Mouse (Mus musculus) kidney, postnatal 25 days (tissue): ENCODE data around the gene Ergic1.

Experiments
- DNase-seq, 2 experiments: peaks; one replicate each; pipeline ENCODE4 v3.0.0; 2021; ENCODE audit warnings: mixed read lengths in 2 of 2

Gene Ergic1

DNA sequence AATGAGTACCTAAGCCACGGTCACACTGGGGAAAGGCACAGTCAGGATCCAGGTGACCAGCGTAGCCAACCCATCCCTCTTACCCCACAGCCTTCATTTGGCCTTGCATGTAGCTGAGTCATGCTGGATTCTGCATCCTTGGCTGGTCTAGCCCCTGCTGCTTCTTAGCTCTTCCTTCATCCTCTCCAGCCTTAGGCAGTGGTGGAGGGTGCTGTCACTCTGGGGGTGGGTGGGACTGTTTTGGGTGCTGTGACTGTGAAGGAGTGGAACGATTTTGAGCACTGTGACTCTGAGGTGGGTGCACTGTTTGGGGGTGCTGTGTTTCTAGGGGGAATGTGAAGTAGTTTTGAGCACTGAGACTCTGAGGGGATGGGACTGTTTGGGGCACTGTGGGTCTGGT, 67.6 kb downstream of the Ergic1 start:
- no peak for DNase-seq

- no peak for DNase-seq
Measured at GRCm38 (mm10) chr17:26631811-26632327, 70.6 kb downstream of the Ergic1 start.

- peak in 1 of 2 experiments; percentile 74 for DNase-seq
Measured at GRCm38 (mm10) chr17:26633186-26633585, 71.9 kb downstream of the Ergic1 start.

DNA sequence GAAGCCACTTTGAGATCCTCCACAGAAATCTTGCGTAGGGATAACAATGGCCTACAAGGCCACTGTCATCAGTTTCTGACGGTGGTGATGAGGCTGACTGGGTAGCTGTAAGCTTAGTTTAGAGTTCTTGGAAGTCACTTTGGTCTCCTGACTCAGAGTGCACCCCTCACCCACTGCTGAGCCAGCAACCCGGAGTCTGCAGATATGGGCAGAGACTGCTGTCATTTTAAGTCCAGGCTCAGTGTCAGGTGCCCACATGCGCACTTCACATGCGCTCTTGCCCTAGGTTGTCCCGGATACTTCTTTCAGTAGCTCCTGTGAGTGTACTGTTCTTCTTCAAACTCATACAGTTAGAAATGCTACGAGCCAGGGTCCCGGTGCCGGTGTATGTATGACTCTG, 72.6 kb downstream of the Ergic1 start:
- DNase-seq, result peak; percentile 35 to 72

DNA sequence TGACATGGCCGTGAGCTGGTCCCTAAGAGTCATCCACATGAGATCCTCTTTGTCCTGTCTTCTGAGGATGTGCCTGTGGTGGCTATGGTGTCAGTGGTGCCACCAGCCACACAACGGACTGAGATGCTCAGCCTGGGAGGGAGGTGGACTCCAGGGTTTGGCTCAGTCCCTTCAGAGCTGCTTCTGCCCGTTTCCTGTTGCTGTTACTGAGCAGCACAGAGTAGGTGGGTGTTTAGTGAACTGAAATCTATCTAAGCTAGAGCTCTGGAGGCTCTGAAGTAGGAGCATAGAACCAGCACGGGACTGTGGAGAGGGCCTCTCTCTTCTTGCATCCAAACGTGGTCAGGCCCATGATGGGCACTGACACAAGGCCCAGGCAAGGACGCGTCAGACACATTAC, 73.2 kb downstream of the Ergic1 start:
- no peak for DNase-seq

DNA sequence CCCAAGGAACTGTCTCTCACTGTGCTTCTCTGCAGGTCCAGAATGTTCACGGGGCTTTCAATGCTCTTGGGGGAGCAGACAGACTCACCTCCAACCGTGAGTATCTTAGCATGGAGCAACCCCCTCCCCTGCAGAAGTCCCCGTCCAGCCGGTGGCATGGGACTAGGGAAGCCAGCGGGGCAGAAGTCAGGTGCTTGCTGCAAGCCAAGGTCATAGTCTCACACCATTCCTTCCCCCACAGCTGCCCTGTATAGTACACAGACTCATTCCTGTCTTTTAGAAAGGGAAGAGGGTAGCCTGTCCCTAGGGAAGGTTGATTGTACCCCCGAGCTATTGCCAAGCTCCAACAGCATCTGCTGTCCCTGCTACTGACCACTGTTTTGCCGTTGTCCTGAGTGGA, 74.7 kb downstream of the Ergic1 start:
- DNase-seq, result no peak

- DNase-seq, result peak; percentile 82 to 93
Measured at GRCm38 (mm10) chr17:26637851-26638250, 76.6 kb downstream of the Ergic1 start.

- peak; percentile 91 to 94 for DNase-seq
Measured at GRCm38 (mm10) chr17:26638655-26639054, 77.4 kb downstream of the Ergic1 start.

- no peak for DNase-seq
Measured at GRCm38 (mm10) chr17:26639791-26640190, 78.5 kb downstream of the Ergic1 start.

- no peak for DNase-seq
Measured at GRCm38 (mm10) chr17:26640286-26640740, 79.0 kb downstream of the Ergic1 start.

DNA sequence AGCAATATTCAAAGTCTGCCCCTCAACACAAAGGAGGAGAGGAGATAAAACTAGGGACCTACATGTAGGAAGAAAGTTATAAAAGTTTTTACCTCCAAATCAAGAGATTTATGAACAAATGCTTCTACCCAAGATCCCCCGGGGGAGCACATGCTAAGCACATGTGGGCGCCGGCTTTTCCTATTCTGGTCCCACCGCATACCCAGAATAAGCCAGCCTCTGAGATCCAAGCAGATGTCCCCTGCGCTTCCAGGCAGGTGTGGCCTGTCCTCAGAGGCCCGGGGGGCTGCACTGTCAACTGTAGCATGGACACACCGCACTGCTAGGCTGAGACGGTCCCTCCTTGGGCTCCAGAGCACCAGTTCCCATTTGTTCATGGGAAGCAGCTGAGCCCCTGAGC, 82.2 kb downstream of the Ergic1 start:
- DNase-seq, result no peak

DNA sequence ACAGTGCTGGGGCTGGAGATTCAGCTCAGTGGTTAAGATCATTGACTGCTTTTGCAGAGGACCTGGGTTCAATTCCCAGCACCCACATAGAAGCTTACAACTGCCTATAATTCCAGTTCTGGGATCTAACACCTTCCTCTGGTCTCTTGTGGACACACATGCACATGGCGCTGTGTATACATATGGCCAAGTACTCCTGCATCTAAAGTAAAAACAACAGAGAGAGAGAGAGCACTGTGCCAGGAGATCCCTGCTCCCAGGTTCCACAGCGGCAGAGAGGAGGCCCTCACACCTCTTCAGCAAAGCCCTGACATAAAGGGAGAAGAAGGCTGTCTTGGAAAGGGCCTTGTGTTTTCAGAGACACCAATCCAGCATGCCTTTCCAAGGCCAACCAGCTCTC, 82.7 kb downstream of the Ergic1 start:
- DNase-seq, result no peak

- DNase-seq, result no peak
Measured at GRCm38 (mm10) chr17:26644509-26645410, 83.5 kb downstream of the Ergic1 start.

DNA sequence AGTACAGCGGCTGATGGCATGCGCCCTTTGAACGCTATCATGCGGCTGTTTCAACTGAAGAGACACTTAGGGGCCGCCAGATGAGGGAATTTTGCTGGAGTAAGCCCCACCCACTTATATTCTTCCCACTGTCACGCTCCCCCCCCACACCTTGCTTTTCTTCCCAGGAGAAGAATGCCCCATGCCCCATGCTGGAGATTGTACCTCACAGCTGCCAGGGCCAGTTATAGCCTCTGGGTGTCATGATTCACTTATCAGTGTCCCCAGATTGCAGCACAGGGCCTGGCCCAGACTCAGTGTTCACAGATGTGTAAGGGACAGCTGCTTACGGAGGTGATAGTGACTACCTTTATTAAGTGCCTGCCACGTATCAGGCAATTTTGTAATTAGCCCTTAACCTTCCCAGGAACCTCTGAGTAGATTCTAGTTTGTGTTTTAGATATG, 84.1 kb downstream of the Ergic1 start:
- DNase-seq, result no peak

- no peak for DNase-seq
Measured at GRCm38 (mm10) chr17:26647283-26647682, 86.0 kb downstream of the Ergic1 start.

- DNase-seq, result no peak
Measured at GRCm38 (mm10) chr17:26649565-26649964, 88.3 kb downstream of the Ergic1 start.

DNA sequence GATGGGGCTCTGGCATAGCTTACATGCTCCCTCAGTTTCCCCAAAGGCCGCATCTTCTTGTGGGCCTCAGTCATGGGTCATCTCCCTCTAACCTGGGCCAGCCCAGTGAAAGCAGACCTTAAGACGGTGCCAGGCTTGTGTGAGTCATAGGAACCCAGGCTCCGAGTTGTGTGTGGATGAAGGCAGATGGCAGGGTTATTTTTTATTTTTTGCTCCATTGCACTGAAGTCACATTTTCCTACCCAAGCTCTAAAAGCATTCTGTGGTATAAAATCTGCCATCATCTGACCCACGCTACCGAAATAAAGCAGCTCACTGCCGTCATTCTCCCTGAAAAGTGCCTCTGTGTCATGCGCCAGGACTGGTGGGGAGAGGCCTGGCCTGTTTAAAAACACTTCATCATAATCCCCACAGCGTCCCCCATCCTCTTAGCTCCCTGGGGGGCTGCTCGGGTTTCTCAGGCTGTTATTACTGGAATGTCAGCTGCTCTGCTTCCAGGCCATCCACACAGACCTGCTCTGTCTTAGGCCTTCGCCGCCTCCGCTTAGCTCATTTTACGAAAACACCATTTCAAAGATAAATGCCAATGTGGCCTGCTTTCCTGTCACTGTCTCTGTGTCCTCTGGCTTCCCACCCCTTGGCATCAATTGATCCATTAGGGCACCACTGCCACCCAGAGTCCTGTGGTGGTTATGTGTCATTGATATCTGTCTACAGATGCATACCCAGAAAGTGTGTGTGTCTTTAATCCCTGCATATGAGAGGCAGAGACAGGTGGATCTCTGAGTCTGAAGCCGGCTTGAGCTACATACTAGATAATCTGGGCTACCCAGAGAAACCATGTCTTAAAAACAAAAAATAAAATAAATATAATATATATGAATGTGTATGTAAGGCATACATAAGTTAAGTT, 89.4 kb downstream of the Ergic1 start:
- peak in 1 of 2 experiments; percentile 31 for DNase-seq

DNA sequence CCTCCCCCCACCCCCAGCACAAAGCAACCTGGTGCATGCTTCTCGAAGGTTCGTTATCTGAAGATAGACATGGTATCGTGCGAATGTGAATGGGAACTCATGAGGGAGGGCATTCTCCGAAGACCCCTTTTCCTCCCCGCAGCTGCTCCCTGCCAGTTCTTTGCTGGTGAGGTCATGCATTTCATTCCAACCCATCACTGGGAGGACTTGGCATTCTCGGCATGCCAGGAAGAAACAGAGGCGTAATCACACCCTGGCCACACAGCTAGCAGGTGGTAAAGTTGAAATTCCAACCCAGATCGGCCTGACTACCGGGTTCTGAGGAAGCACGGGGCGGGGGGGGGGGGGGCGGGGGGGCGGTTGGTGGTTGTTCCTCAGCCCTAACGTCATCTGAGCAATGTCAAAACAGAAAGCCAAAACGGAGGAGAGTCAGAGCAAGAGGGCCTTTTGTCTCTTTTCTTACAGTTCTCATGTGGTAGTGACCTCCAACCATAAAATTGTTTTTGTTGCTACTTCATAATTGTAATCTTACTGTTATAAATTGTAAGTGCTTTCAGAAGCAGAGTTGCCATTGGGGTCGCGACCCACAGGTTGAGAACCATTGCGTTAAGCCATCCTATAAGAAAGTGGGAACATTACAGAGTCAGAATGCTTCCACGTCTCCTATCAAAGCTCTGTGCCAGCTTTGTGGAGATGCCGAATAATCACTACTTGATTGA, 97.7 kb downstream of the Ergic1 start:
- DNase-seq, result peak in 1 of 2 experiments; percentile 49

GRCm38 (mm10) chr17:26659573-26659915, 98.3 kb downstream of the Ergic1 start:
- DNase-seq, result peak in 1 of 2 experiments; percentile 30

- DNase-seq, result peak; percentile 88
Measured at GRCm38 (mm10) chr17:26660192-26660912, 99.1 kb downstream of the Ergic1 start.

- DNase-seq, result peak in 1 of 2 experiments; percentile 18
Measured at GRCm38 (mm10) chr17:26662204-26662603, 100.9 kb downstream of the Ergic1 start.
